Mouse (Mus musculus): ENCODE data around the gene Arrdc1. TPM values are rescaled to one million over a fixed set of nuclear protein-coding genes. Genes with fewer than 3 reads are reported as not detected.

Arrdc1 gene
- total RNA-seq, 1 experiment: 14.4 TPM

GRCm38 (mm10) chr2:24919839-24920175 is 15.2 kb downstream of the Arrdc1 start:
- in situ Hi-C loops (cut with MboI; ENCODE audit: low sequenced_read_pairs in 2 of 2, unreplicated experiment in 2 of 2): no loop called here
- no peaks in the 10 kb centered on the region for H3K36me3 ChIP-seq (ENCODE audit: control insufficient read depth, insufficient read depth, low read length, poor library complexity, severe bottlenecking)
- peak overlapping the region; percentile 71 to 74 for H3K4me3 ChIP-seq (ENCODE audit: insufficient read depth in 1 of 2, low read depth in 1 of 2, low read length in 2 of 2, poor library complexity in 1 of 2, severe bottlenecking in 1 of 2)
- no peak for TF ChIP-seq MAFK (IDR thresholded peaks at IDR 0.05; ENCODE audit: insufficient read depth, low read depth, low read length)
- TF ChIP-seq HCFC1 (IDR thresholded peaks at IDR 0.05; ENCODE audit: borderline replicate concordance, insufficient read depth, low read length): no peak
- TF ChIP-seq ZC3H11A (IDR thresholded peaks at IDR 0.05; ENCODE audit: borderline replicate concordance, low read depth, low read length): no peak
- no peak for TF ChIP-seq ZNF384 (IDR thresholded peaks at IDR 0.05; ENCODE audit: low read depth, low read length)
- no peak for TF ChIP-seq CHD2 (IDR thresholded peaks at IDR 0.05; ENCODE audit: low read depth, low read length)
- no peak for DNase-seq (ENCODE audit: low read depth, low spot score)
- peaks cover 0 to 5% of the 10 kb centered on the region in 2 experiments; a peak in 2 of 4 replicates for H3K4me1 ChIP-seq (ENCODE audit: control insufficient read depth in 2 of 2, insufficient read depth in 2 of 2, low read length in 2 of 2, poor library complexity in 1 of 2)
- H3K9ac ChIP-seq (ENCODE audit: insufficient read depth, low read depth, low read length, poor library complexity, severe bottlenecking): peak overlapping the region; percentile 78
- H3K9me3 ChIP-seq (ENCODE audit: control insufficient read depth, insufficient read depth, low read depth, low read length): no peaks in the 10 kb centered on the region
- H3K27ac ChIP-seq (ENCODE audit: insufficient read depth, low read depth, low read length, poor library complexity, severe bottlenecking): no peak overlapping the region; the same call in 1 of the 2 replicates

- no peak for TF ChIP-seq HCFC1 (IDR thresholded peaks at IDR 0.05; ENCODE audit: borderline replicate concordance, insufficient read depth, low read length)
- no peak for TF ChIP-seq MAFK (IDR thresholded peaks at IDR 0.05; ENCODE audit: insufficient read depth, low read depth, low read length)
- TF ChIP-seq ZNF384 (IDR thresholded peaks at IDR 0.05; ENCODE audit: low read depth, low read length): no peak
- no peak for TF ChIP-seq ZC3H11A (IDR thresholded peaks at IDR 0.05; ENCODE audit: borderline replicate concordance, low read depth, low read length)
- TF ChIP-seq CHD2 (IDR thresholded peaks at IDR 0.05; ENCODE audit: low read depth, low read length): no peak
- in situ Hi-C loops (cut with MboI; ENCODE audit: low sequenced_read_pairs in 2 of 2, unreplicated experiment in 2 of 2): no loop called here
- peak within 1 kb of the TSS; percentile 89 for H3K9ac ChIP-seq (ENCODE audit: insufficient read depth, low read depth, low read length, poor library complexity, severe bottlenecking)
Observed at GRCm38 (mm10) chr2:24918930-24919838, 15.9 kb downstream of the Arrdc1 start, which contains the start of gene Ehmt1. Ehmt1 (minus strand) TSS chr2:24919614.

GRCm38 (mm10) chr2:24914762-24915161 is 20.3 kb downstream of the Arrdc1 start:
- in situ Hi-C loops (cut with MboI; ENCODE audit: low sequenced_read_pairs in 2 of 2, unreplicated experiment in 2 of 2): no loop called here
- no peak for TF ChIP-seq ZNF384 (IDR thresholded peaks at IDR 0.05; ENCODE audit: low read depth, low read length)
- no peak for TF ChIP-seq MAFK (IDR thresholded peaks at IDR 0.05; ENCODE audit: insufficient read depth, low read depth, low read length)
- no peak for TF ChIP-seq HCFC1 (IDR thresholded peaks at IDR 0.05; ENCODE audit: borderline replicate concordance, insufficient read depth, low read length)
- TF ChIP-seq ZC3H11A (IDR thresholded peaks at IDR 0.05; ENCODE audit: borderline replicate concordance, low read depth, low read length): no peak
- TF ChIP-seq CHD2 (IDR thresholded peaks at IDR 0.05; ENCODE audit: low read depth, low read length): no peak
- H3K9ac ChIP-seq (ENCODE audit: insufficient read depth, low read depth, low read length, poor library complexity, severe bottlenecking): no peak overlapping the region
- no peak for DNase-seq (ENCODE audit: low read depth, low spot score)
- H3K4me1 ChIP-seq (ENCODE audit: control insufficient read depth in 2 of 2, insufficient read depth in 2 of 2, low read length in 2 of 2, poor library complexity in 1 of 2): peaks cover 1 to 8% of the 10 kb centered on the region in 2 experiments; a peak in 2 of 4 replicates
- H3K9me3 ChIP-seq (ENCODE audit: control insufficient read depth, insufficient read depth, low read depth, low read length): no peaks in the 10 kb centered on the region
- no peak overlapping the region for H3K27ac ChIP-seq (ENCODE audit: insufficient read depth, low read depth, low read length, poor library complexity, severe bottlenecking)
- no peaks in the 10 kb centered on the region for H3K36me3 ChIP-seq (ENCODE audit: control insufficient read depth, insufficient read depth, low read length, poor library complexity, severe bottlenecking)
- H3K4me3 ChIP-seq (ENCODE audit: insufficient read depth in 1 of 2, low read depth in 1 of 2, low read length in 2 of 2, poor library complexity in 1 of 2, severe bottlenecking in 1 of 2): no peak overlapping the region

More at GRCm38 (mm10) chr2:24918930-24919838, 15.9 kb downstream of the Arrdc1 start, which contains the start of gene Ehmt1:
- Histone ChIP-seq H3K27ac (ENCODE audit: insufficient read depth, low read depth, low read length, poor library complexity, severe bottlenecking) (peak within 1 kb of the TSS; percentile 45), H3K36me3 (ENCODE audit: control insufficient read depth, insufficient read depth, low read length, poor library complexity, severe bottlenecking) (no peaks in the 10 kb centered on the region), H3K4me3 (ENCODE audit: insufficient read depth in 1 of 2, low read depth in 1 of 2, low read length in 2 of 2, poor library complexity in 1 of 2, severe bottlenecking in 1 of 2) (peak within 1 kb of the TSS; percentile 74 to 99), H3K4me1 (ENCODE audit: control insufficient read depth in 2 of 2, insufficient read depth in 2 of 2, low read length in 2 of 2, poor library complexity in 1 of 2) (peaks cover 0 to 6% of the 10 kb centered on the region in 2 experiments; a peak in 2 of 4 replicates), H3K9me3 (ENCODE audit: control insufficient read depth, insufficient read depth, low read depth, low read length) (no peaks in the 10 kb centered on the region)
- DNase-seq (ENCODE audit: low read depth, low spot score): peak; percentile 70

- in situ Hi-C loops (cut with MboI; ENCODE audit: low sequenced_read_pairs in 2 of 2, unreplicated experiment in 2 of 2): no loop called here
Observed at GRCm38 (mm10) chr2:24912589-24912988, 22.5 kb downstream of the Arrdc1 start.

More at GRCm38 (mm10) chr2:24912589-24912988, 22.5 kb downstream of the Arrdc1 start:
- H3K9me3 ChIP-seq (ENCODE audit: control insufficient read depth, insufficient read depth, low read depth, low read length): no peaks in the 10 kb centered on the region
- peaks cover 1 to 5% of the 10 kb centered on the region in 2 experiments; a peak in 2 of 4 replicates for H3K4me1 ChIP-seq (ENCODE audit: control insufficient read depth in 2 of 2, insufficient read depth in 2 of 2, low read length in 2 of 2, poor library complexity in 1 of 2)
- TF ChIP-seq CHD2 (IDR thresholded peaks at IDR 0.05; ENCODE audit: low read depth, low read length) (no peak), ZNF384 (IDR thresholded peaks at IDR 0.05; ENCODE audit: low read depth, low read length) (no peak), ZC3H11A (IDR thresholded peaks at IDR 0.05; ENCODE audit: borderline replicate concordance, low read depth, low read length) (no peak), HCFC1 (IDR thresholded peaks at IDR 0.05; ENCODE audit: borderline replicate concordance, insufficient read depth, low read length) (no peak), MAFK (IDR thresholded peaks at IDR 0.05; ENCODE audit: insufficient read depth, low read depth, low read length) (no peak)
- H3K4me3 ChIP-seq (ENCODE audit: insufficient read depth in 1 of 2, low read depth in 1 of 2, low read length in 2 of 2, poor library complexity in 1 of 2, severe bottlenecking in 1 of 2): no peak overlapping the region
- H3K27ac ChIP-seq (ENCODE audit: insufficient read depth, low read depth, low read length, poor library complexity, severe bottlenecking): no peak overlapping the region
- DNase-seq (ENCODE audit: low read depth, low spot score): no peak
- no peaks in the 10 kb centered on the region for H3K36me3 ChIP-seq (ENCODE audit: control insufficient read depth, insufficient read depth, low read length, poor library complexity, severe bottlenecking)
- no peak overlapping the region for H3K9ac ChIP-seq (ENCODE audit: insufficient read depth, low read depth, low read length, poor library complexity, severe bottlenecking)
